Mouse (Mus musculus) yolk sac, embryonic 10.5 days (tissue): ENCODE results near the gene Adh6b.
A peak's percentile ranks its signal among the peaks of the same experiment; 100 is the strongest.
"Not testable (repeated sequence)": the region's sequence is repeated elsewhere in the genome, so short reads cannot be mapped to it uniquely, and the experiment has no call there.

ENCODE experiments used
- DNase-seq: peaks from one replicate; pipeline ENCODE4 v3.0.0-alpha.2; 2017; ENCODE audit warnings: low spot score

Adh6b gene

GRCm38 (mm10) chr3:138360721-138361120 lies 19.1 kb downstream of the Adh6b start:
- DNase-seq, result no peak

DNA sequence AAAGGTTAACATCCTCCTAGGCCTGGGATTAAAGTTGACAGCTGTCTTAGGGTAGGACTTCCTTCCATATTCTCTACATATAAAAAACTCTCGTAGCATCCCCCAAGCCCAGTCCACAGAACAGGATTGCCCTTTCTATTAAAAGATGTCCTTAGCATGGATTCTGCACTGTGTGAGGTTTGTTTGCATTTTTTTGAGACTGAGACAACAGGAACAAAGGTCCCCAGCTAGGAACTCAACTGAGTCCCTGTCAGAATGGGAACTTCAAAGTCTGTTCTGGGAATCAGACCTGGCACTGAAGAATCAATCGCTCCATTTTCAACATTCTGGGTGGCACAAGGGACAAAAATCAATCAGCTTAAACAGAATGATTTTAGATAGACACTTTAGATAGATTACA lies 21.3 kb downstream of the Adh6b start:
- no peak for DNase-seq

- no peak for DNase-seq
Observed at GRCm38 (mm10) chr3:138366181-138366580, 24.6 kb downstream of the Adh6b start.

- no peak for DNase-seq
Observed at GRCm38 (mm10) chr3:138369546-138369945, 28.0 kb downstream of the Adh6b start.

DNA sequence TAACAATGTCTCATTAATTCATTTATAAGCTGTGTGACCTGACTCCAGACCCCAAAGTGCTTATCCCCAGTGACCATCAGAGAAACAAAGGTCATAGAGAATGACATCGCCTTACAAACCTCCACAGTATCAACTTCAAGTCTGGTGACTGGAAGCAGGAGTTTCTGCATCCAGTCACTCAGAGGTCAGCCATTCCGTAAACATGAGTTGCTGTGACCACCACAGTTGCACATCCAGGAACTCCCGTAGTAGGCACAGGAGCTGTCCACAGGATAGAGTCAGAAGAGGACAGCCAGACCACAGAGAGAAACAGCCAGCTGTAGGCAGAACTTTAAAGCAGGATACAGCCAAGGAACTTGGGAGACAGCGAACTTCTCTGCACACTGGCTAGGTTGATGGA lies 28.7 kb downstream of the Adh6b start:
- DNase-seq, result not testable (repeated sequence)

DNA sequence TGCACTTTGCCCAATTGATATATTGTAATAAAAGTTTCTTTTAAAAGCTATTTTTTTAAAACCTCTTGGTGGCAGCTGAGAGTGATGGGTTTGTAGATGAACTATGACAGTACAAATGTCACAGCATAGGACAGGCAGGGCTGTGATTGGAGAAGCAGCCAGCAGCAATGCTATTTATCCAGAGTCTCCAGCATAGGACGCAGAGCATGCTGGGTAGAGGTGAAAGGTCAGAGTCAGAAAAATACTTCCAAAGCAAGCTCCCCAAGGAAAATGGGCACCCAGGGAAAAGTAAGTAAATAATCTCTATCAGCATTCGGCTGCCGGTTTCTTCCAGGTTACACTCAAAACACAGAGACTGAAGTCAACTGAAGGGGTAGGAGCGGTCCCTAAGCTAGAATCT lies 32.3 kb downstream of the Adh6b start:
- no peak for DNase-seq

DNA sequence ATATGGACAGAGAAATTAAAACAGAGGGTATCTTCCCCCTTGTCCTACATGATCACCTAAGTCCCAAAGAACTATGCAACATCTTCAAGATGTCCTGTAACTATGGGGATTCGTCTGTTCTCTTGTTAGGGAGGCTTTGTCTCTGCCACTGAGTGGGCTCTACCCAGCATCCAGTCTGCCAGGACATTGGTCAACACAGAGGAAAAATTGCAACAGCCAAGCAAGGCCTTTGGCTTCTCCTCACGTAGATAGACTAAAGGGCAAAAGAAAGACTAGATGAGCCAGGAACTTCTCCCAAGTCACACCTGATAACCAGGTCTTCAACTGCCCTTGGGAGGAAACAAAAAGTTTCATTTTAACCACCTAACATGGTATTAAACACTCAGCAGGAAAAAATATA lies 33.6 kb downstream of the Adh6b start:
- no peak for DNase-seq

DNA sequence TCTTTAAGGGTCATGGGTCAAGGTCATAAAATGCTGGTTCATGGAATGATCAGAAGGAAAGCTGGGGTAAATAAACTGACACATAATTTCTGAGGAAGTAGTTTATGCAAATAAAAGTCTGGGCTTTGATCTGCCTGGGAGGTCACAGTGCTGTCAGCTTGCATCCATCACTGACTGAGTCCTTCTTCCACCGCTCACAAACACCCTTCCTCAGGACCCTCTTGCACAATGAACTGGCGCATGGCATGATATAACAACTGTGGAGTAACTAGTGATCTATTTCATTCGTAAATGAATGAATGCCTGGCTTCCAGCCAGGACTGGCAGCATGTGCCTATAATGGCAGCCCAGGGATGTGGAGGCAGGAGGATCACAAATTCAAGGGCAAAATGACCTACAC lies 39.6 kb downstream of the Adh6b start:
- no peak for DNase-seq

- DNase-seq, result no peak
Observed at GRCm38 (mm10) chr3:138387155-138387554, 45.6 kb downstream of the Adh6b start.

DNA sequence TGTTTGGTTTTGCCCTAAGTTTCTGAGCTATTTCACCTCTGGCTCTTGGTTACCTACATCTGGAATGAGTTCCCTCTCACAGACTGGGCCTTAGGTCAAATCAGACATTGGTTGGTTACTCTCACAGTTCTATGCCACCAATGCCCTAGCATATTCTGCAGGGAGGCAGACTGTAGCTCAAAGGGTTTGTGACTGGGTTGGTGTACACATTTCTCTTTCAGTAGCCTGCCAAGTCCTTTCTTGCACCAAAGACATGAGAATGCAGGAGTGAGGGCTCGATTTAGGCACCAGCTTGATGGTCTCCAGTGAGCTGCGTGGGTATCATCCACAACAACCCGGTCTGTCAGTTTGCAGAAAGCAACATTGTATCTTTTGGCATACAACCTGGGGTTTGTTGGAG lies 63.3 kb downstream of the Adh6b start:
- no peak for DNase-seq

DNA sequence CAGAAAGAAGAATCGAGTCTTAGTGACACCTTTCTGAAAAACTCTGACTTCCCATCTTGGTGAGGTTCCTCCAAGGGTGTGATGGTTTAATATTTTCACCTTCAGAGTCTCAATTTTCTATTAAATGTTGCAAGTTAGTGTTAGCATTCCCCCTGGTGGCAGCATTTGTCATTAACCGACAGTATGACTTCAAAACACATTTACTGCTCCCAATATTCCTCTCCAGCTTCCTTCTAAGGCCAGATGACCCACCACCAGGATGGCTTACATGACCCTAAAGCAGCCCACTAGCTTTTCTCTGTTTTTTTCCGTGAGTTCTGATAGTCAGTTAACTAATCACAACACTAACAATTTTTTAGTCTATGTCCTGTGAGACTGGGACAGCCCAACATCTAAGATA lies 63.8 kb downstream of the Adh6b start:
- DNase-seq, result peak; percentile 22

DNA sequence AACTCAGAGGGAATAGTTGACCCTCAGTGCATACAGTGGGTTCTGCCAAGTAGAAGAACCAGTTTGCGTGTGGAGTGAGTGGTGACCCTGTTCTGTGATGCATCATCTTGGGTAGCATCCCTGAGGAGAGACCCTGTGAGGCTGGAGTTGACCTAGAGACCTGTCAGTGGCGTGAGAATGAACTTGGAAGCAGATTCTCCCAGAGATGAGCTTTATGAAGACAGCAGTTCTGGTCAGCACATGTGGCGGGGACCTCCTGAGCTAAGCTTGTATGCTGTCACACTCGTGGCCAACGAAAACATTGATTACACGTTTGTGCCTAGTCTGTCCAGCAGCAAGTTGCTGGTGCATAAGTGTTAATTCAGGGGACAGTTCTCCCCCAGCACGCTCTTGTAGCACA lies 64.3 kb downstream of the Adh6b start:
- no peak for DNase-seq

DNA sequence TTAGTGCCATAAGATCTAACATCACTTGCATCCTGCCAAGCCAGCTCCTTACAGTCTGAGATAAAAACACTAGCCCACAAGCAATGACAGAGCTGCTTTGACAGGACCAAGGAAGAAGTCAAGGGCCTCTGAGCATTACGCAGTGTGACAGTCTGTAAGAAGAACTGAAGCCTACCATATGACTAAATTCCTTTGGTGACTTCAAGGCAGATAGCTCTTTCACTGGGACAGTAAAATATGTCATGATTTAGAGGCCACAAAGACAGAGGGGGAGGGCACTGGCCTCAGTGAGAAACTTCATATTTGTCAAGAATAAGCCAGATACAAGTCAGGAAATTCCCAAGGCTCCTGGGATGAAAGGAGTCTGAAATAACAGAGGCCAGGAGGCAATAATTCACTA lies 66.3 kb downstream of the Adh6b start:
- DNase-seq, result no peak
